Mouse (Mus musculus) v-Abl transformed pro-B cells (cell line): ENCODE measurements at regions not wholly inside any gene's neighbourhood (a gene's known extent, or its start where the extent isn't known, plus 50 kb on each side); places are given as distances from the start of the nearest gene placed in this dataset.

ENCODE experiments used
- in situ Hi-C, 2 experiments: fragments of 400-800 bp; cut with MboI; formaldehyde crosslinking; loops; one replicate each; pipeline ENCODE4 v1.15.1; 2025; ENCODE audit not compliant: unreplicated experiment in 2 of 2

DNA sequence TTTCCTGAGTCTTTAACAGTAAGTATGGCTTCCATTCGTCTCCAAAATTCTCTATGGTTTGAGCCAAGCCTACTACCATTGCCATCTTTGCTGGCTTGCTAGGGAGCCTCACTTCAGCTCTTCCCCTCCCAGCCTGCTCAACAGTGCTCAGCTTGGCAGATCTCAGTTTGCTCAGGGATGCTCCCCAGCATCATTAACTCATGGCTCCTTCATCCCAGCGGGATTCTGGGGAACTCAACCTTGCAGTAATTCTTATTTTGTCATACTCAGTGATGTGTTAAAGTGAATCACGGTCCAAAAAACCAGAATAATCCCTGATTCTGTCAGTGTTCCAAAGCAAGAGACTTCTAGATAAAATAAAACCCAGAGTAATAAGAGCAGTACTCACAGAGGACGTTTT is 346.6 kb upstream of the 5930422O12Rik start:
- in situ Hi-C loops, result no loop called here

DNA sequence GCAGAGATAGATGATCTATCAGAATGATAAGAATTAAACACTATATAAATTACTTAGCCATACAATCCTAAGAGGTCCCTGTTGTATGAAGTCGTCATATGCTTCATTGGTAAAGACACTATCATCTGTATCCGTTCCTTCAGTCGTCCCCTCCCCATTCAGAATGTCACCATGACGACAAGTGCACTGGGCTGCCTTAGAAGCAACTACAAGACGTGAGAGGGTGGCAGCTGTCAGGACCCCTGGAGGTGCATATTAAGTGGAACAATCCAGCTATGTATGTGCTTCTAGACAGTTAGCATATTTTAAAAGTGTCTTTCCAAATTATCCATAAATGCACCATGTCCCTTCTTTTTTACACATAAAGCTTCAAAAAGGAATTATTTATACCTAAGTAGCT is 343.0 kb upstream of the 5930422O12Rik start:
- in situ Hi-C loops, result no loop called here

DNA sequence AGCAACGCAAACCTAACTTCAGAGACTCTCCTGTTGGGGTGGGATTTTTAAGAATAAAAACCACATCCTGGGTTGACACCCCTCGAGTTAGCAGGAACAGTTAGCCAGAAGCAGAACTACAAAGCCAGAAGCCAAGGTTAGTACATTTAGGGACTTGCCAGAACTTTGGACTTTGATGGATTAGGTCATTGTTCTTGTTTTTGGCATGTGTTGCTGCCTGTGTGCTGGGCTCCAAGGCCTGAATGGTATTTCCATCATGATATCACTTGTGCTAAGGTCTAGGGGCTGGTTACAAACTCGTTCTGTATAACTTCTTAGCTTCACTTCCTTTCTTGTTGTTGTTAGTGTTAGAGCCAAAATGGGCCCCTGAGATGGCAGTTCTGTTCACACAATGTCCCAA is 338.8 kb upstream of the 5930422O12Rik start:
- in situ Hi-C loops, result no loop called here

DNA sequence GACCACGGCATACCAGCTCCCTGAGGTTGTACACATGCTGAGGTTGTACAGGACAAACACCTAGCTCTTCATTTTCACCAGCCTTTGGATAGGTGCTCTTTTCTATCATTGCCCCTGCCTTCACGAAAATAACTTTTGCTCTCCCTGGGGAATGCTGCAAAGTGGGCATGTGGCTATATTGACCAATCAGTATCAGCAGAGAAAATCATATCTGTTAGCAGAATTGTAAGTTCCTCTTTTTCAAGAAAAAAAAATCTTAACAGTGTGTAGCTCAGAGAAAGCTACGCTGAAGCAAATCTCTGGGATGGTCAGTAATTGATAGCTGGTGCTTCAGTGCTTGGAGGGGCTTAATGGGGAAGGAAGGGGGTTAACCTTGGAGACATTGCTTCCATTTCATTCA is 319.6 kb upstream of the 5930422O12Rik start:
- in situ Hi-C loops, result no loop called here

DNA sequence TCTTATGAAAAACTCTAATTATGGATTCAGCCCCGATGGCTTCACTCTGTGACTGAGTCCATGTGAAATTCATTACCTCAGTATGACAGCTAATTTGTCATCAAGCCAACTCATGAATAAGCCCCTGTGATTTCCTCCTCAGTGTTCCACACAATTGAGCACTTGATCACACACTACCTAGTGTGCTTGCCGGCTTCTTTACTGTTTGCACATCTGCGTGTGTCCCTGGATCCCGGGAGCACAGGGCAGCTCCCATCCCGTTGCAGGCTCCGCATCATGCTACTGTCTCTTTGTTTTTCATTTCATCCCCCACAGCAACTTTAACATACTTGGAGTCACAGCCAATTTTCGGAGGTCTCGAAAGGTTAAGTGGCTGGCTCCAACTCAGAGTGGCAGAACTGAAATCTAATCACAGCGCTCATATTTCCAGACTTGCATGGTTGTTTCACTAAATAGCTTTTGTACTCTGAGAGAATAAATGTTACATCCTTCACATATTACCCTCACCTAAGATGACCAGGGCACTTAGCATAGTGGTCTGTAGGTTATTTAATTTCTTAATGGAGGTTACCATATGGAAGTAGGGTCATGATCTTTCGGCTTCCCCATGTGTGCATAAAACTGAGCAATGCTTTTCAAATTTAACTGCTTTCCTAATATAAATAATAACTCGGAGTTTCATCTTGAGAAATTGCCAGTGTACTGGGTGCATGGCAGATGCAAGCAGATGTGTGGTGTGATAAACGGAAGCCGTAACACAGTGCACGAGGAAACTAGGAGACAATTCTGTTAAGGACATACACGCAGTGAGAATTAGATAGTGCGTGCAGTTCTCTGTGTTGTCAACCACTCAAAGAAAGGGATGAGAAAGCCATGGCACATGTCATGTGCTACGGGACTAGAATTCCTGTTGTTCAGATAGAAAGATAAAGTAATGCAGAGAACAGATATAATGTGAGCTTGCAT is 313.0 kb upstream of the 5930422O12Rik start:
- in situ Hi-C loops, result no loop called here

DNA sequence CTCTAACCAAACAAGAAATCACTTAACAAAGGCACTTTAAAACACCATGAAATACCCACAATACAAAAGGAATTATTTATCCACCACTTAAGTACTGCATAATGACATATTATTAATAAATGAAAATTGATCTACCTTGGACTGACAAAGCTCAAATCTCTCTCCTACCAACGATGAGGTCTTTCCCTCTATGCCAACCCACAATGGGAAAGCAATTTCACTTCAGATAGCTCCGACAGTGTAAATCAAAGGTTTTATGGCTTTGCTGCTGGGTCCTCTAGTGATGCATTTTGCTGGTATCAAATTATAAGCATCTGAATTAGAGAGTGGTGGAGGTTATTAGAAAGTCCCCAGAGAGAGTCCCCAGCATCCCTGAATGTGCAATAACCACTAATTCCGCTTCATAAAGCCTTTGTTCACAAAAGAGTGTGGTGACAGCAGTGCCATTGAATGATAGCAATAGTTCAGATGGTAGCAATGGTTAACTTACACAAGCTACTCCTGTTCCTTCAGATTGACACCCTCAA is 305.4 kb upstream of the 5930422O12Rik start:
- in situ Hi-C loops, result no loop called here

DNA sequence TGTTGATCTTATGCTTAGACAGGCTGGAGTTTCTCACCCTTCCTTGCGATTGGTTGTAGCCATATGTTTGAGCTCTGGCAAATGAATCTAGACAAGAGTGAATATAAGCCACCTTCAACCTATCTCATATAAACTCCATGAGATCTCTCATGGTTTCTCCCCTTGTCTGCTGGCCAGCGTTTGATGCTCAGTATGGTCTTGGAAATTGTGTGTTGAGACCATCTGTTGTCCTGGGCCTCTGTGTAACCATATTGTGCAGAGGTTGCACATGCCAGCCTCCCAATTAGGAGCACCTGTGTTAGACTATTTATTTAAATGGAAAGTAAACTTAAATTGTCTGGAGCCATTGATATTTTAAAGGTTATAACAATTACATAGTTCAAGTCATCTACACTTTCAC is 301.5 kb upstream of the 5930422O12Rik start:
- in situ Hi-C loops, result no loop called here

DNA sequence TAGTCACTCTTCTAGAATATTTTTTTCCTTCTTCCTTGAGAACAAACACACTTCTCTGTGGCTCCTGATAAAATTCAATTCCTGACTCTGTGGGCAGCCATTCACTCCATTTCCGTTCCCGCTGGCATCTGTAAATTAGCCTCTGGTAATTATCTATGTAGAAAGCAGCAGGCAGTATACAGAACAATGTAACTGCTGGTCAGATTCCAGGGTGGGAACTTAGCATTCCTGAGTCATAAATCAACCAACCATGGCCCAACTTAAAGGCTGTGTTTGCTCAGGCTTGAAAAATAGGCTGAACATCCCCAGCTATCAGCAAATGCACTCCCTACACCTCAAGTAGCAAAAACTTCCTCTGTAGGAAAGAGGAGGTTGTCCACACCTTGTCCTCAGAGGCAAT is 289.6 kb upstream of the 5930422O12Rik start:
- in situ Hi-C loops, result no loop called here

DNA sequence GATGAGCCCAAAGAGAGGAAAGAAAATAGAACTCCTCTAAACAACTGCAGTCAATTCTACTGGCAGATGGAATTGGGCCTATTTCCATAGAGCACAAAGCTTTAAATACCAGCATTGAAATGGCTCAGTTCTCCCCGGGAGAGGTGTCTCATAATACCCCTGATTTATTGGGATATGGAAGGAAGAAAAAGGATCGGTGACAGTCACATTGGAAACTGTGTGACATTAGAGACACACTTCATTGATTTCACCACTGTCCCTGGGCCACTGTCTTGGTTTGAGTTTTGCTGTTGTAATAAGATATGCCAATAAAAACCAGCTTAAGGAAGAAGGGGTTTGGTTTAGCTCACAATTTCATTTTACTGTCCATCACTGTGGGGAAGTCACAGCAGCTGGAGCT is 288.7 kb upstream of the 5930422O12Rik start:
- in situ Hi-C loops, result no loop called here

DNA sequence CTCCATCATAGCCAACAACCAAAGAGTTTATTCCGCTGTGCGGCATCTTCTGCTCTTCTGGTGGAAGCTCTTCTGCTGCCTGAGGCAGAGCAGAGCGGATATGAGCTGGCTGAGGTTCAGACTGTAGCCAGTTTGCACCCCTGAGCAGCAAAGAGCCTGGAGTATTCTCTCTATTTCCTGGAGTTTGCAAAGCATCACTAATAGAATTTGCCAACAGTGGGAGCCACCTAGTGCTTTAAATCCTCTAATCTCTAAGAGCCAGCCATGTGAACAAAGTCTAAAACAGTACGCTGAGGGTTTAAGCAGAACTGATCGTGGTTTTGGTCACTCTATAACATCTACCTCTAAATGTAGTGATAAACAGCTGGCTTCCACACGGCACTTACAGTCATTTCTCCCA is 250.9 kb upstream of the 5930422O12Rik start:
- in situ Hi-C loops, result loop anchor here (25.0 kb wide), 1 partner anchor 965 kb away; no protein-coding TSS in a partner anchor

DNA sequence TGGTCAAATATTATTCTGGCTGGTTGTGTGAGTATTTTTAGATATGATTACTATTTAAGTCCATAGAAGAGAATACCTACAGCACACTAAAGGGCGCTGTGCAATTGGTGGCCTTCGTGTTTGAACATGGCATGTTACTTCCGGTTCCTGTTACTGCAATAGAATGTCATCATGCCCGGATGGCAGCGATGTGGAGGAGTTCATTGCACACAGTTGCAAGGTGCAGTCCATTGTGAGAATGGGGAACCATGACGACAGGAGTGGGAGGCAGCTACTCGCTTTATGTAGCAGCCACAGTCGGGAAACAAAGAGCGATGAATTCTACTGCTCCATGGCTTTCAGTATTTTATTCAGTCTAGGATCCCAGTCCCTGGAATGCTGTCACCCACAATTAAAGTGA is 245.5 kb upstream of the 5930422O12Rik start:
- in situ Hi-C loops, result loop anchor here (5.0 to 25.0 kb wide), 6 partner anchors 166 to 1968 kb away; no protein-coding TSS in a partner anchor
